Mouse (Mus musculus) midbrain, embryonic 14.5 days (tissue): Measurements from ENCODE around the gene Dnajb9. TPM values are rescaled to one million over a fixed set of nuclear protein-coding genes. Genes with fewer than 3 reads are reported as not detected.

Experiments used
- ATAC-seq: fragments of 200-750 bp; cut with Nextera tagmentation; 2 replicates; pipeline ENCODE4 v1.8.0; 2017; ENCODE audit warnings: moderate number of reproducible peaks, moderate library complexity; ENCODE audit not compliant: low FRiP score, low TSS enrichment
- DNase-seq: peaks from one replicate; pipeline ENCODE4 v3.0.0-alpha.2; 2015
- H3K27ac ChIP-seq: fragments of 300-500 bp; sonication (generic); replicated peaks from 2 replicates; pipeline ENCODE4 v1.5.1; 2014; ENCODE audit warnings: mild to moderate bottlenecking, low read depth, low read length, moderate library complexity
- H3K27me3 ChIP-seq: fragments of 300-500 bp; sonication (generic); 2 replicates; pipeline ENCODE4 v1.6.1; 2014; ENCODE audit warnings: low read length, control low read depth, mixed read lengths; ENCODE audit not compliant: control insufficient read depth, insufficient read depth
- H3K36me3 ChIP-seq: fragments of 300-500 bp; sonication (generic); 2 replicates; pipeline ENCODE4 v1.6.1; 2014; ENCODE audit warnings: low read length, control low read depth; ENCODE audit not compliant: control insufficient read depth, insufficient read depth
- H3K4me1 ChIP-seq: fragments of 300-500 bp; sonication (generic); 2 replicates; pipeline ENCODE4 v1.6.1; 2014; ENCODE audit warnings: mild to moderate bottlenecking, antibody characterized with exemption, low read length, control low read depth; ENCODE audit not compliant: control insufficient read depth, insufficient read depth
- H3K4me2 ChIP-seq: fragments of 300-500 bp; sonication (generic); 2 replicates; pipeline ENCODE4 v1.6.1; 2014; ENCODE audit warnings: mild to moderate bottlenecking, low read length, moderate library complexity
- H3K4me3 ChIP-seq: fragments of 300-500 bp; sonication (generic); replicated peaks from 2 replicates; pipeline ENCODE4 v1.5.1; 2014; ENCODE audit warnings: low read depth, low read length
- H3K9ac ChIP-seq: fragments of 300-500 bp; sonication (generic); replicated peaks from 2 replicates; pipeline ENCODE4 v1.6.1; 2014; ENCODE audit warnings: mild to moderate bottlenecking, low read length, moderate library complexity
- H3K9me3 ChIP-seq: fragments of 300-500 bp; sonication (generic); 2 replicates; pipeline ENCODE4 v1.6.1; 2016; ENCODE audit warnings: low read length, control low read depth, mixed read lengths; ENCODE audit not compliant: control insufficient read depth
- WGBS: fragments of 180-500 bp; shearing (Covaris S2); extraction: QIAGEN DNeasy Blood & Tissue Kit; methylation state at CpG from one replicate; pipeline ENCODE4 v1.1.7; 2014; 5-methylcytosine and 5-hydroxymethylcytosine counted together
- microRNA-seq: library from miRNA; unstranded; fragments of <30 nt; microRNA quantifications from one replicate; pipeline ENCODE4, GENCODE M21; 2016
- polyA plus RNA-seq: library from polyadenylated mRNA; unstranded; fragments of >200 nt; fragmentation: Nextera tagmentation; extraction: Ambion mirVana; gene quantifications from 2 replicates; pipeline ENCODE4 v1.2.1, GENCODE M21; 2014

Gene Dnajb9
- polyA plus RNA-seq, 1 experiment from 2014 or later: 41.3 TPM

DNA sequence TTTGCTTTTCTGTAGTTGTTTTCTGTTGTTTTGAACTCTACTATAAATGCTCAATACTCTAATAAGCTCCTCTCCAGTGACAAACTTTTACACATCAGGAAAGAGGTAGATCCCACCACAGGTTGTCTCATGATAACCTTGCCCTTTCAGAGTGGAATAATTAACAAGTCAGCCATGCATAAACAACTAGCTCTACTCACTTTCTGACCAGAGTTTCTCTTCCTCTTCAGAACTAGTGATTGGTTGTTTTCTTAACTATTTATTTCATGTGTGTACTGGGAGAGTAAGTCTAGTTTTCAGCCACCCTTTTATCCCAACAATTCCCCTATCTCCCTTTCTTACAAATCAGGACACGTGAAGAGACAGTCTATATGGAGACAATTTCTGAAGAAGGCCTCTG is 50.8 kb downstream of the Dnajb9 start:
- ATAC-seq (no peak), DNase-seq (no peak)
- H3K9ac ChIP-seq: no peak overlapping the region
- H3K36me3 ChIP-seq: no peaks in the 10 kb centered on the region
- no peaks in the 10 kb centered on the region for H3K9me3 ChIP-seq
- no peak overlapping the region for H3K27ac ChIP-seq
- 83% methylated on average over 1 of the region's 1 CpGs for WGBS
- no peak overlapping the region for H3K4me3 ChIP-seq
- H3K4me2 ChIP-seq: no peak overlapping the region
- no peaks in the 10 kb centered on the region for H3K4me1 ChIP-seq
- no peaks in the 10 kb centered on the region for H3K27me3 ChIP-seq

Small RNA genes within 50 kb of the gene (microRNA-seq; reads per million reads assigned to microRNA genes)
- gene Mir5627: 0.59 reads per million

Other genes with a start within 250 kb of the Dnajb9 start
- 146 and 168 TPM in 2 replicates for gene Pnpla8, start 11.0 kb upstream of the Dnajb9 start, polyA plus RNA-seq
- 137 and 198 TPM in 2 replicates for gene Nrcam, start 118.6 kb upstream of the Dnajb9 start, polyA plus RNA-seq